Mouse (Mus musculus): ENCODE measurements at regions not wholly inside any gene's neighbourhood (a gene's known extent, or its start where the extent isn't known, plus 50 kb on each side); places are given as distances from the start of the nearest gene placed in this dataset.

DNA sequence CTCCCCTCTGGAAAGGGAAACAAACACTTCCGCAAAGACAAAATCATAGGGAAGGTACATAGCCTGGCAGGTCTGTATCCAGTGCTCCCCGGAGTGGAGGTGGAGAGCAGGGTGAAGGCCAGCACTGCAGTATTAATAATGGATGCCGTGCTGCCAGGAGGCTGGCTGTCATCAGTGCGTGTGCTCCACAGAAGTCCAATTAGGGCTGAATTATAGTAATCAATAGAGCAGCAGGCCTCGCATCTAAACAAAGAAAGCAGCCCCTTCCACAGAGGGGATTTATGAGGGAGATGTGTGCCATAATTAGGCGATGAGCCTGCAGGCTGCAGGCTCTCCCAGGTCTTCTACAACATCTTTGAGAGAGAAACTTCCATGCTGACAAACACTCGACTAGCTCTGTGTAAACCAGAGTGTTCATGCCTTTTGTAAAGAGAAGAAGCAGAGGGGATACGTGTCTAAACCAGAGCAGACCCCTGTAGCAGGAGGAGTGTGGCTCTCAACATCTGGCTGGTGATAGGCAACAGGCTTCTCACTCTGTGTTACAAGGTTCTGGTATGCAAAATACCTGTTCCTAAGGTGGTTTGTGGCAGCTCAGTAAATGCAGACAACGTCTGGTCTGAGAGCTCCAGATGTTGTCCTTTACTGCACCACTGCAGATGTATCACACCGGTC lies 334.5 kb upstream of the Vstm2b start:
- no peak for TF ChIP-seq CTCF (conservative IDR thresholded peaks at IDR 0.05; ENCODE audit: low read length)
- no peak for TF ChIP-seq NANOG (IDR thresholded peaks at IDR 0.05; ENCODE audit: borderline replicate concordance, low read length)
- TF ChIP-seq POU5F1 (IDR thresholded peaks at IDR 0.05; ENCODE audit: borderline replicate concordance, low read length) = no peak

All from E14TG2a.4 (cell line).